Mouse (Mus musculus) CH12.LX (cell line): ENCODE measurements around the gene Baiap3. TPM values are rescaled to one million over a fixed set of nuclear protein-coding genes. Genes with fewer than 3 reads are reported as not detected.
A peak's percentile ranks its signal among the peaks of the same experiment; 100 is the strongest.

Experiments used
- DNase-seq: peaks from one replicate; pipeline ENCODE4 v3.0.0-alpha.2; 2013; ENCODE audit errors: extremely low read depth
- H3K27ac ChIP-seq: 2 replicates; pipeline ENCODE4 v1.5.1; 2012; ENCODE audit warnings: low read depth, mild to moderate bottlenecking, control low read depth, moderate library complexity; ENCODE audit not compliant: insufficient read depth
- H3K27me3 ChIP-seq: replicated peaks from 2 replicates; pipeline ENCODE3; 2012; ENCODE audit warnings: inconsistent platforms
- H3K36me3 ChIP-seq, 2 experiments: replicated peaks in 1 of 2; 2 replicates each; pipeline versions ENCODE3 to v1.6.1; 2012; ENCODE audit warnings: inconsistent platforms in 1 of 2, low read length in 1 of 2, mild to moderate bottlenecking in 1 of 2, mixed read lengths in 1 of 2, moderate library complexity in 1 of 2; ENCODE audit not compliant: control insufficient read depth in 1 of 2, insufficient read depth in 1 of 2
- H3K4me1 ChIP-seq, 2 experiments: 2 replicates each; pipeline ENCODE4 v1.6.1; 2012; ENCODE audit warnings: inconsistent platforms in 1 of 2, moderate library complexity in 1 of 2; ENCODE audit not compliant: insufficient read depth in 2 of 2, control insufficient read depth in 1 of 2
- H3K4me2 ChIP-seq: 2 replicates; pipeline ENCODE4 v1.6.1; 2012; ENCODE audit warnings: low read depth, mild to moderate bottlenecking, control low read depth; ENCODE audit not compliant: poor library complexity, insufficient read depth, severe bottlenecking
- H3K4me3 ChIP-seq, 3 experiments: fragments of 150-350 bp in 1 of 3; sonication (generic) in 1 of 3; replicated peaks in 1 of 3; 2 replicates each; pipeline versions ENCODE3 to v1.5.1; 2011 to 2012; ENCODE audit warnings: low read depth in 2 of 3, low read length in 2 of 3, mild to moderate bottlenecking in 2 of 3, moderate library complexity in 2 of 3, control low read depth in 1 of 3, improper control_type of control experiment in 1 of 3, inconsistent platforms in 1 of 3, mixed read lengths in 1 of 3; ENCODE audit not compliant: poor library complexity in 1 of 3
- H3K79me2 ChIP-seq: replicated peaks from 2 replicates; pipeline ENCODE4 v1.6.1; 2012; ENCODE audit warnings: mild to moderate bottlenecking, moderate library complexity; ENCODE audit not compliant: control insufficient read depth, poor library complexity, insufficient read depth, severe bottlenecking; ENCODE audit errors: extremely low read depth
- H3K9ac ChIP-seq: 2 replicates; pipeline ENCODE4 v1.6.1; 2012; ENCODE audit warnings: low read depth, mild to moderate bottlenecking, control low read depth, moderate library complexity; ENCODE audit not compliant: insufficient read depth
- H3K9me3 ChIP-seq: replicated peaks from 2 replicates; pipeline ENCODE3; 2012; ENCODE audit warnings: low read length, inconsistent platforms, mixed read lengths
- BHLHE40 ChIP-seq: IDR thresholded peaks from 2 replicates; pipeline ENCODE4 v1.6.1; 2011; ENCODE audit warnings: mild to moderate bottlenecking, low read depth, low read length, improper control_type of control experiment
- CHD1 ChIP-seq: IDR thresholded peaks from 2 replicates; pipeline ENCODE4 v1.6.1; 2012; ENCODE audit warnings: low read depth, low read length, improper control_type of control experiment, inconsistent platforms
- ELF1 ChIP-seq: IDR thresholded peaks from 2 replicates; pipeline ENCODE4 v1.6.1; 2014; ENCODE audit warnings: low read depth, mild to moderate bottlenecking, inconsistent platforms, low read length, improper control_type of control experiment
- EP300 ChIP-seq: IDR thresholded peaks from 2 replicates; pipeline ENCODE4 v1.6.1; 2011; ENCODE audit warnings: low read length, improper control_type of control experiment
- ETS1 ChIP-seq: conservative IDR thresholded peaks from 2 replicates; pipeline ENCODE4 v1.6.1; 2012; ENCODE audit warnings: low read depth, mild to moderate bottlenecking, inconsistent platforms, low read length, improper control_type of control experiment, moderate library complexity
- IRF4 ChIP-seq: IDR thresholded peaks from 2 replicates; pipeline ENCODE4 v1.6.1; 2014; ENCODE audit warnings: low read depth, mild to moderate bottlenecking, inconsistent platforms, low read length, improper control_type of control experiment
- JUND ChIP-seq: conservative IDR thresholded peaks from 2 replicates; pipeline ENCODE4 v1.6.1; 2011; ENCODE audit warnings: low read depth, low read length, improper control_type of control experiment
- KAT2A ChIP-seq: IDR thresholded peaks from 2 replicates; pipeline ENCODE4 v1.6.1; 2012; ENCODE audit warnings: low read length, improper control_type of control experiment, inconsistent platforms; ENCODE audit not compliant: insufficient replicate concordance
- MAFK ChIP-seq: IDR thresholded peaks from 2 replicates; pipeline ENCODE4 v1.6.1; 2011; ENCODE audit warnings: low read length, improper control_type of control experiment; ENCODE audit not compliant: insufficient replicate concordance
- MAZ ChIP-seq: IDR thresholded peaks from 2 replicates; pipeline ENCODE4 v1.6.1; 2012; ENCODE audit warnings: low read depth, mild to moderate bottlenecking, inconsistent platforms, low read length, improper control_type of control experiment, moderate library complexity
- MEF2A ChIP-seq: IDR thresholded peaks from 2 replicates; pipeline ENCODE4 v1.6.1; 2014; ENCODE audit warnings: low read depth, mild to moderate bottlenecking, inconsistent platforms, low read length, improper control_type of control experiment, borderline replicate concordance
- MYC ChIP-seq: IDR thresholded peaks from 2 replicates; pipeline ENCODE4 v1.6.1; 2011; ENCODE audit warnings: low read depth, mild to moderate bottlenecking, improper control_type of control experiment, low read length
- NELFE ChIP-seq: IDR thresholded peaks from 2 replicates; pipeline ENCODE4 v1.6.1; 2011; ENCODE audit warnings: low read depth, low read length, improper control_type of control experiment
- NRF1 ChIP-seq: IDR thresholded peaks from 2 replicates; pipeline ENCODE4 v1.6.1; 2014; ENCODE audit warnings: low read depth, mild to moderate bottlenecking, inconsistent platforms, low read length, improper control_type of control experiment, moderate library complexity
- POLR2AphosphoS2 ChIP-seq: IDR thresholded peaks from 2 replicates; pipeline ENCODE4 v1.6.1; 2011; ENCODE audit warnings: low read depth, low read length, improper control_type of control experiment
- RAD21 ChIP-seq: IDR thresholded peaks from 2 replicates; pipeline ENCODE4 v1.6.1; 2011; ENCODE audit warnings: low read depth, mild to moderate bottlenecking, low read length, improper control_type of control experiment, moderate library complexity
- RCOR1 ChIP-seq: conservative IDR thresholded peaks from 2 replicates; pipeline ENCODE4 v1.6.1; 2012; ENCODE audit warnings: low read depth, mild to moderate bottlenecking, inconsistent platforms, low read length, improper control_type of control experiment
- SMC3 ChIP-seq: IDR thresholded peaks from 2 replicates; pipeline ENCODE4 v1.6.1; 2011; ENCODE audit warnings: low read depth, low read length, improper control_type of control experiment
- TBP ChIP-seq: conservative IDR thresholded peaks from 2 replicates; pipeline ENCODE4 v1.6.1; 2011; ENCODE audit warnings: low read depth, low read length, improper control_type of control experiment
- TCF12 ChIP-seq: IDR thresholded peaks from 2 replicates; pipeline ENCODE4 v1.6.1; 2014; ENCODE audit warnings: low read depth, mild to moderate bottlenecking, inconsistent platforms, low read length, improper control_type of control experiment
- UBTF ChIP-seq: IDR thresholded peaks from 2 replicates; pipeline ENCODE4 v1.6.1; 2012; ENCODE audit warnings: low read depth, mild to moderate bottlenecking, inconsistent platforms, low read length, improper control_type of control experiment, moderate library complexity
- ZKSCAN1 ChIP-seq: IDR thresholded peaks from 2 replicates; pipeline ENCODE4 v1.6.1; 2012; ENCODE audit warnings: low read depth, inconsistent platforms, low read length, improper control_type of control experiment, borderline replicate concordance
- ZNF384 ChIP-seq: IDR thresholded peaks from 2 replicates; pipeline ENCODE4 v1.6.1; 2012; ENCODE audit warnings: low read depth, low read length, improper control_type of control experiment, inconsistent platforms
- dilution Hi-C: fragments of 300-500 bp; cut with MboI; formaldehyde crosslinking; loops from 2 replicates; pipeline ENCODE4 v1.14.3; 2020; ENCODE audit warnings: low sequenced_read_pairs; ENCODE audit not compliant: extremely low pct_unique_long_range_greater_than_20kb, extremely low pct_ligation_motif_present
- in situ Hi-C: fragments of 300-500 bp; cut with MboI; formaldehyde crosslinking; loops from 3 replicates; pipeline ENCODE4 v1.14.3; 2019; ENCODE audit warnings: low sequenced_read_pairs, low pct_ligation_motif_present, low pct_unique_long_range_greater_than_20kb, mixed read lengths
- polyA plus RNA-seq: library from polyadenylated mRNA; unstranded; fragments of >175 nt; gene quantifications from 2 replicates; pipeline ENCODE4 v1.2.1, GENCODE M21; 2012; ENCODE audit warnings: low read depth; ENCODE audit not compliant: insufficient read length
- total RNA-seq, 2 experiments: library from RNA; depleted of rRNA; stranded (reverse); fragments of 300-350 nt in 1 of 2; fragments of >200 nt in 1 of 2; gene quantifications; 2 replicates each; pipeline ENCODE4 v1.2.3; 2012 to 2014

Gene Baiap3
- total RNA-seq (2012; rRNA removed) (0.08 and 0.21 TPM in 2 replicates), total RNA-seq (2014; rRNA removed) (not detected in 2 replicates), polyA plus RNA-seq (0.19 and 0.25 TPM in 2 replicates)

GRCm38 (mm10) chr17:25256140-25256754 is at the start of gene Baiap3:
Baiap3 (minus strand) TSS chr17:25256364.
- no peaks in the 10 kb centered on the region for H3K79me2 ChIP-seq
- no peak for DNase-seq
- no peak within 1 kb of the TSS for H3K4me2 ChIP-seq
- H3K9ac ChIP-seq: no peak within 1 kb of the TSS
- H3K27me3 ChIP-seq: peaks cover 17% of the 10 kb centered on the region
- in situ Hi-C loops (no loop called here), dilution Hi-C loops (no loop called here)
- H3K4me3 ChIP-seq: no peak within 1 kb of the TSS
- H3K36me3 ChIP-seq: peaks cover 19 to 34% of the 10 kb centered on the region in 2 experiments
- H3K27ac ChIP-seq: no peak within 1 kb of the TSS
- no peaks in the 10 kb centered on the region for H3K9me3 ChIP-seq
- TF ChIP-seq MYC (no peak), KAT2A (no peak), SMC3 (no peak), TCF12 (no peak)
- peaks cover 4 to 20% of the 10 kb centered on the region in 2 experiments; a peak in 3 of 4 replicates for H3K4me1 ChIP-seq

- no peaks in the 10 kb centered on the region for H3K9me3 ChIP-seq
- no peak for DNase-seq
- TF ChIP-seq IRF4: 0 out of 2 replicates have a peak, but pooled peaks have one; percentile 14
- TF ChIP-seq ZNF384: peak; percentile 42; the same call in 1 of the 2 replicates
- TF ChIP-seq CHD1: no peak
- no peak for TF ChIP-seq ELF1
- no peak for TF ChIP-seq NRF1
- TF ChIP-seq UBTF: no peak
- no peak for TF ChIP-seq MYC
- no peak for TF ChIP-seq RAD21
- TF ChIP-seq TBP: no peak
- TF ChIP-seq RCOR1: no peak
- no peak for TF ChIP-seq JUND
- TF ChIP-seq NELFE: no peak
- no peak for TF ChIP-seq MEF2A
- TF ChIP-seq SMC3: no peak
- TF ChIP-seq EP300: no peak
- TF ChIP-seq ZKSCAN1: no peak
- TF ChIP-seq MAZ: no peak
- no peak for TF ChIP-seq POLR2AphosphoS2
- no peak for TF ChIP-seq ETS1
- peak; percentile 38; the same call in 1 of the 2 replicates for TF ChIP-seq MAFK
- TF ChIP-seq BHLHE40: 0 out of 2 replicates have a peak, but pooled peaks have one; percentile 20
- H3K27ac ChIP-seq: no peak within 1 kb of the TSS
- no peak within 1 kb of the TSS for H3K4me2 ChIP-seq
- no peak within 1 kb of the TSS for H3K9ac ChIP-seq
- H3K36me3 ChIP-seq: no peaks in the 10 kb centered on the region
- in situ Hi-C loops (loop anchor here (5.0 kb wide), 1 partner anchor 64 kb away; no protein-coding TSS in a partner anchor), dilution Hi-C loops (no loop called here)
- no peak within 1 kb of the TSS for H3K4me3 ChIP-seq
- peaks cover 4 to 13% of the 10 kb centered on the region in 2 experiments; a peak in 3 of 4 replicates for H3K4me1 ChIP-seq
- H3K27me3 ChIP-seq: peaks cover 89% of the 10 kb centered on the region
- H3K79me2 ChIP-seq: no peaks in the 10 kb centered on the region
Measured at GRCm38 (mm10) chr17:25298094-25298493, 41.9 kb upstream of the Baiap3 start, which contains the start of gene Prss34. Prss34 (plus strand) TSS chr17:25298394.
